Mouse (Mus musculus) forebrain, postnatal 0 days (tissue): ENCODE measurements around the gene Psmc5. TPM values are rescaled to one million over a fixed set of nuclear protein-coding genes. Genes with fewer than 3 reads are reported as not detected.

ENCODE experiments used
- ATAC-seq: fragments of 200-750 bp; cut with Nextera tagmentation; 2 replicates; pipeline ENCODE4 v1.8.0; 2017; ENCODE audit warnings: mild to moderate bottlenecking, moderate library complexity
- DNase-seq: peaks from one replicate; pipeline ENCODE4 v3.0.0-alpha.2; 2015
- H3K27ac ChIP-seq: fragments of 300-500 bp; sonication (generic); 2 replicates; pipeline ENCODE4 v1.5.1; 2014; ENCODE audit warnings: low read depth, mild to moderate bottlenecking, antibody characterized with exemption, low read length, moderate library complexity, mixed read lengths
- H3K27me3 ChIP-seq: fragments of 300-500 bp; sonication (generic); 2 replicates; pipeline ENCODE4 v1.6.1; 2014; ENCODE audit warnings: mild to moderate bottlenecking, low read length, mixed read lengths; ENCODE audit not compliant: insufficient read depth
- H3K36me3 ChIP-seq: fragments of 300-500 bp; sonication (generic); 2 replicates; pipeline ENCODE4 v1.6.1; 2014; ENCODE audit warnings: mild to moderate bottlenecking, moderate library complexity; ENCODE audit not compliant: insufficient read depth
- H3K4me1 ChIP-seq: fragments of 300-500 bp; sonication (generic); 2 replicates; pipeline ENCODE4 v1.6.1; 2014; ENCODE audit warnings: antibody characterized with exemption; ENCODE audit not compliant: insufficient read depth
- H3K4me2 ChIP-seq: fragments of 300-500 bp; sonication (generic); 2 replicates; pipeline ENCODE4 v1.6.1; 2014; ENCODE audit warnings: low read depth, mild to moderate bottlenecking, moderate library complexity
- H3K4me3 ChIP-seq: fragments of 300-500 bp; sonication (generic); 2 replicates; pipeline ENCODE4 v1.5.1; 2014; ENCODE audit warnings: low read depth, low read length, mixed read lengths
- H3K9ac ChIP-seq: fragments of 300-500 bp; sonication (generic); 2 replicates; pipeline ENCODE4 v1.6.1; 2014; ENCODE audit warnings: mild to moderate bottlenecking
- H3K9me3 ChIP-seq: fragments of 300-500 bp; sonication (generic); 2 replicates; pipeline ENCODE4 v1.6.1; 2016; ENCODE audit warnings: low read length
- CTCF ChIP-seq: sonication (generic); IDR thresholded peaks from 2 replicates; pipeline ENCODE4 v1.5.1; 2016; ENCODE audit warnings: antibody characterized with exemption, control low read depth, low read depth
- WGBS: fragments of 180-500 bp; shearing (Covaris S2); extraction: QIAGEN DNeasy Blood & Tissue Kit; methylation state at CpG from one replicate; pipeline ENCODE4 v1.1.7; 2014; 5-methylcytosine and 5-hydroxymethylcytosine counted together
- polyA plus RNA-seq: library from polyadenylated mRNA; unstranded; fragments of >200 nt; fragmentation: Nextera tagmentation; extraction: Ambion mirVana; gene quantifications from 2 replicates; pipeline ENCODE4 v1.2.1, GENCODE M21; 2015
- total RNA-seq: library from RNA; depleted of rRNA; stranded (reverse); fragments of >200 nt; gene quantifications from 2 replicates; pipeline ENCODE4 v1.2.3, GENCODE M21; 2014

The Psmc5 gene
- total and polyA plus RNA-seq, 2 experiments from 2014 or later = 108 to 270 TPM

- H3K4me2 ChIP-seq = no peak overlapping the region
- no peak overlapping the region for H3K27ac ChIP-seq
- H3K9ac ChIP-seq = no peak overlapping the region
- H3K36me3 ChIP-seq = peaks cover 40% of the 10 kb centered on the region
- DNase-seq = no peak
- no peaks in the 10 kb centered on the region for H3K9me3 ChIP-seq
- H3K4me1 ChIP-seq = peaks cover 8% of the 10 kb centered on the region
- no peak overlapping the region for H3K4me3 ChIP-seq
- no peak for ATAC-seq
- no peak for TF ChIP-seq CTCF
- no peaks in the 10 kb centered on the region for H3K27me3 ChIP-seq
- 68% methylated on average over 8 of the region's 8 CpGs for WGBS
These were observed 12.5 kb downstream of the Psmc5 start for GRCm38 (mm10) chr11:106268326-106269059.

- H3K4me2 ChIP-seq = no peak overlapping the region
These were observed 13.1 kb downstream of the Psmc5 start for GRCm38 (mm10) chr11:106269060-106269431.

GRCm38 (mm10) chr11:106271131-106271793, 15.3 kb downstream of the Psmc5 start:
- peak overlapping the region; percentile 81 for H3K9ac ChIP-seq
- no peaks in the 10 kb centered on the region for H3K9me3 ChIP-seq
- ATAC-seq = no peak
- peaks cover 12% of the 10 kb centered on the region; the same call in 1 of the 2 replicates for H3K36me3 ChIP-seq
- peak; percentile 21 for TF ChIP-seq CTCF
- H3K4me2 ChIP-seq = peak overlapping the region; percentile 75
- no peak for DNase-seq
- H3K4me3 ChIP-seq = peak overlapping the region; percentile 93
- H3K27ac ChIP-seq = peak overlapping the region; percentile 87; the same call in 1 of the 2 replicates
- no peaks in the 10 kb centered on the region for H3K27me3 ChIP-seq
- 36% methylated on average over 5 of the region's 5 CpGs for WGBS
- H3K4me1 ChIP-seq = peaks cover 13% of the 10 kb centered on the region

More at GRCm38 (mm10) chr11:106269060-106269431, 13.1 kb downstream of the Psmc5 start:
- H3K9me3 ChIP-seq = no peaks in the 10 kb centered on the region
- no peak overlapping the region for H3K27ac ChIP-seq
- TF ChIP-seq CTCF = no peak
- no peak for DNase-seq
- no peak for ATAC-seq
- peaks cover 8% of the 10 kb centered on the region for H3K4me1 ChIP-seq
- no peak overlapping the region for H3K9ac ChIP-seq
- H3K27me3 ChIP-seq = no peaks in the 10 kb centered on the region
- peaks cover 34% of the 10 kb centered on the region for H3K36me3 ChIP-seq
- H3K4me3 ChIP-seq = no peak overlapping the region
- WGBS = 68% methylated on average over 3 of the region's 3 CpGs

- Histone ChIP-seq H3K4me1 (peaks cover 13% of the 10 kb centered on the region), H3K4me2 (peak overlapping the region; percentile 75), H3K27ac (peak overlapping the region; percentile 87), H3K36me3 (0 out of 2 replicates have a peak, but pooled peaks cover 4% of the 10 kb centered on the region), H3K4me3 (peak overlapping the region; percentile 93), H3K27me3 (no peaks in the 10 kb centered on the region), H3K9ac (peak overlapping the region; percentile 81), H3K9me3 (no peaks in the 10 kb centered on the region)
- WGBS = 2% methylated on average over 35 of the region's 41 CpGs
- no peak for TF ChIP-seq CTCF
- ATAC-seq (peak; percentile 1), DNase-seq (peak; percentile 47)
These were observed 16.1 kb downstream of the Psmc5 start for GRCm38 (mm10) chr11:106271794-106272643.

- peak within 1 kb of the TSS; percentile 75 for H3K4me2 ChIP-seq
- WGBS = under 1% methylated on average over 61 of the region's 72 CpGs
- H3K27ac ChIP-seq = peak within 1 kb of the TSS; percentile 87
- TF ChIP-seq CTCF = no peak
- H3K27me3 ChIP-seq = no peaks in the 10 kb centered on the region
- ATAC-seq = peak; percentile 94
- H3K36me3 ChIP-seq = no peaks in the 10 kb centered on the region
- DNase-seq = peak; percentile 98
- peak within 1 kb of the TSS; percentile 93 for H3K4me3 ChIP-seq
- peaks cover 13% of the 10 kb centered on the region for H3K4me1 ChIP-seq
- peak within 1 kb of the TSS; percentile 81 for H3K9ac ChIP-seq
- H3K9me3 ChIP-seq = no peaks in the 10 kb centered on the region
These were observed 16.8 kb downstream of the Psmc5 start, which contains the start of gene Smarcd2 for GRCm38 (mm10) chr11:106272644-106273310. TSS of gene Smarcd2 (minus strand) at chr11:106272972.

GRCm38 (mm10) chr11:106273311-106273684, 17.3 kb downstream of the Psmc5 start:
- no peaks in the 10 kb centered on the region for H3K27me3 ChIP-seq
- H3K4me2 ChIP-seq = peak overlapping the region; percentile 75
- no peaks in the 10 kb centered on the region for H3K9me3 ChIP-seq

More at GRCm38 (mm10) chr11:106273311-106273684, 17.3 kb downstream of the Psmc5 start:
- H3K4me3 ChIP-seq = peak overlapping the region; percentile 93
- H3K9ac ChIP-seq = peak overlapping the region; percentile 45; the same call in 1 of the 2 replicates
- TF ChIP-seq CTCF = no peak
- peaks cover 13% of the 10 kb centered on the region for H3K4me1 ChIP-seq
- WGBS = 14% methylated on average over 16 of the region's 16 CpGs
- no peak for ATAC-seq
- H3K27ac ChIP-seq = peak overlapping the region; percentile 76
- DNase-seq = no peak
- no peaks in the 10 kb centered on the region for H3K36me3 ChIP-seq
